Mouse (Mus musculus): Measurements from ENCODE around the gene Syn1. TPM values are rescaled to one million over a fixed set of nuclear protein-coding genes. Genes with fewer than 3 reads are reported as not detected.
A peak's percentile ranks its signal among the peaks of the same experiment; 100 is the strongest.

The Syn1 gene
- polyA plus RNA-seq, 1 experiment from 2014 or later, result 1.9 TPM

DNA sequence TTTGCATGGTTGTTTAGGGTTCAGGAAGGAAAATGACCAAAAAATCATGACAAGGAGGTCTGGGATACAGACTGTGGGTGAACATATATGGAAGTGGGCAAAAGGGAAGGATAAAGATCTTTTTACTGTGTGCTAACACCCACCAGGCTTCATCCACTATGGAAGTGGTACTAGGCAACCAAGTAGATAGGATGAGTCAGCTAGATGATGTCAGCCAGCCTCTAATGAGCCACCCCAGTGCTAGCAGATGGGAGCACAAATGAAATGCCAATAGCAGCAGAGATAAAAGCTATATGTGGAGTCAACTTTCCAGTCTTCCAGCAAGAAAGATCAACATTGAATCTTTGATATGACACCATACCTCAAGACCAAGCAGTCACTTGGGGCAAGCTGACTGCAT lies 5.7 kb downstream of the Syn1 start:
- ATAC-seq (ENCODE audit: insufficient read depth, low FRiP score, low read depth), result no peak
- Histone ChIP-seq H3K27me3 (replicated peaks) (no peaks in the 10 kb centered on the region), H3K4me1 (no peaks in the 10 kb centered on the region), H3K4me3 (replicated peaks) (no peak overlapping the region), H3K27ac (no peak overlapping the region), H3K9me3 (no peaks in the 10 kb centered on the region), H3K9ac (no peak overlapping the region), H3K4me2 (no peak overlapping the region), H3K36me3 (no peaks in the 10 kb centered on the region)

DNA sequence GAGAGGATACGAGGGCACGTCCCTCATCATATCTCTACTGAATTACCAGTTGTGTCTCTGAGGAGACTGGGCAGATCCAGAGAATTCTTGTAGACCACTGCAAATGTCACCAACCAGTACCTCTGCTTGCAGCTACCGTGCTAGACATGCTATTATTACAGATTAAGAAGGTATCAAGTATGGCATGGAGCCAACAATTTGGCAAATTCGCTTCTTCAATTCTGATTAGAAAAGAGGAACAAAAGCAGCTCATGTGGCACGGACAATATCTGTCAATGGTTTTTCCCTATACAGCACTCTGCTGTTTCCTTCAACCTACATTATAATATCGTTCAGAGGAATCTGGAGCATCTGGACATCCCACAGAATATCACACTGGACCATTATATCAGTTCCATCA lies 7.1 kb downstream of the Syn1 start:
- Histone ChIP-seq H3K27me3 (replicated peaks) (no peaks in the 10 kb centered on the region), H3K9me3 (no peaks in the 10 kb centered on the region), H3K4me3 (replicated peaks) (no peak overlapping the region), H3K4me1 (no peaks in the 10 kb centered on the region), H3K36me3 (no peaks in the 10 kb centered on the region), H3K9ac (no peak overlapping the region), H3K4me2 (no peak overlapping the region), H3K27ac (no peak overlapping the region)
- no peak for ATAC-seq (ENCODE audit: insufficient read depth, low FRiP score, low read depth)
- 82% methylated on average over 6 of the region's 6 CpGs for WGBS

DNA sequence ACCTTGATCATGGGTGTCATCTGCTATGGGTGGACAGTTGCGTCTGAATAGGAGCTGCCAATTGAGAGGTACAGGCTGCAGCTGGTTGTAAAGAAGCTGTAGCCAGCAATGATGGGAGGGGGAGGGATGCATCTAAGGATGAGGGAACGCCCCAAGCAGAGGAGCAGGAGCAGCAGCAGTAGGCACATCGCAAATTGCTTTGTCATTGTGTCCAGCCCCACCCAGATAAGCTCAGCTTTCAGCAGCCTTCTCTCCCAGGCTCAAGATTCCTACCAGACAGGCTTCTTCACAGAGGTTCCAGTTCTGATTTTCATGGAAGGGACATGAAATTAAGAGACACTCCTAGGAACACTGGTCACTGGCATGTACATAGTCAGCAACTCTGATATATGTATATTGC lies 10.7 kb downstream of the Syn1 start:
- no peak for ATAC-seq (ENCODE audit: insufficient read depth, low FRiP score, low read depth)
- 33% methylated on average over 3 of the region's 3 CpGs for WGBS
- H3K9ac ChIP-seq, result no peak overlapping the region

DNA sequence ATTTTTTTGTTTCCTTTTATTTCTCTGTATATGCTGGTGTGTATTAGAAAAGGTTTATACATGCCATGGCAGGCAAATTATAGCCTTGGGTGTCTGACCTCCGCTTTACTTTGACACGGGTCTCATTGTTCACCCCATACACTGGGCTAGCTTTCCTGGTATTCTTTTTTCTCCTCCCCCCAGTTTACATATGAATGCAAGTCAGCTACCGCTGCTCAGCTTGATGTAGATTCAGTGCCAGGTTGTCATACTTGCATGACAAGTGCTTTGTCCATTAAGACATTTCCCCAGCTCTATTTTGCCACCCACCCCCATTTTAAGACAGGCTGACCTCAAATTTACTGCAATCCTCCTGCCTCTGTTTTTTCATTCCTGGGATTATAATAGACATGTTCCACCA lies 45.6 kb downstream of the Syn1 start:
- no peaks in the 10 kb centered on the region for H3K9me3 ChIP-seq
- WGBS, result 64% methylated on average over 3 of the region's 3 CpGs
- H3K36me3 ChIP-seq, result no peaks in the 10 kb centered on the region
- no peak overlapping the region for H3K9ac ChIP-seq
- H3K27me3 ChIP-seq (replicated peaks), result no peaks in the 10 kb centered on the region
- no peak overlapping the region for H3K4me3 ChIP-seq (replicated peaks)
- H3K27ac ChIP-seq, result no peak overlapping the region
- no peak overlapping the region for H3K4me2 ChIP-seq
- no peaks in the 10 kb centered on the region for H3K4me1 ChIP-seq
- no peak for ATAC-seq (ENCODE audit: insufficient read depth, low FRiP score, low read depth)

More for the DNA sequence above, 10.7 kb downstream of the Syn1 start:
- H3K4me3 ChIP-seq (replicated peaks), result no peak overlapping the region
- H3K27ac ChIP-seq, result no peak overlapping the region
- H3K4me1 ChIP-seq, result no peaks in the 10 kb centered on the region
- H3K27me3 ChIP-seq (replicated peaks), result no peaks in the 10 kb centered on the region
- H3K36me3 ChIP-seq, result no peaks in the 10 kb centered on the region
- no peak overlapping the region for H3K4me2 ChIP-seq
- H3K9me3 ChIP-seq, result no peaks in the 10 kb centered on the region

DNA sequence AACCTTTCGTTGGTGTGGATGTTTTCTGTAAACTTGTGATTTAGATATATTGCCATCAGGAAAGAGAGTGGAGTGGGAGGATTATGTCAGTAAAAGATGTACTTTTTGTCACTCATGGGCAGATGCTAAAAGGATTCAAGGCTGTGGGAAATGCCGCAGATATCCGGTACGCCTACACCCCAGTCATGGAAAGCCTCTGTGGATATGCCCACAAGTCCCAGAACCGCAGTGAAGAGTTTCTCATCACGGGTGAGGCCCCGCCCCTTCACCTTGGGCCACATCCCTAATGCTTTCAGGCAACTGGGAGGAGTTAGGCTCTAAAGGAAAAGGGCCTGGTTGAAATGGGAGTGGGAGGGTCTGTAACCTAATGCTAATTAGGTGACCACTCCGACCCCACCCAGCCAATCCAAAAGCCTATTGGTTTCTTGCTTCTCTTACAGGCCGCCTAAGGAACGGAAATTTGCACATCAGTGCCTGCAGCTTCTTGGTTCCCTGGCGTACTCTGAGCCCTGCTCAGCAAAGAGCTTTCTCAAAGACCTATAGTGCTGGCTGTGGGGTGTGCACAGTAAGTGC lies 47.8 kb downstream of the Syn1 start:
- Histone ChIP-seq H3K4me2 (no peak overlapping the region), H3K4me3 (replicated peaks) (no peak overlapping the region), H3K27me3 (replicated peaks) (no peaks in the 10 kb centered on the region), H3K9ac (no peak overlapping the region), H3K27ac (no peak overlapping the region), H3K36me3 (no peaks in the 10 kb centered on the region), H3K9me3 (no peaks in the 10 kb centered on the region), H3K4me1 (no peaks in the 10 kb centered on the region)
- ATAC-seq (ENCODE audit: insufficient read depth, low FRiP score, low read depth), result no peak
- WGBS, result 33% methylated on average over 11 of the region's 11 CpGs

DNA sequence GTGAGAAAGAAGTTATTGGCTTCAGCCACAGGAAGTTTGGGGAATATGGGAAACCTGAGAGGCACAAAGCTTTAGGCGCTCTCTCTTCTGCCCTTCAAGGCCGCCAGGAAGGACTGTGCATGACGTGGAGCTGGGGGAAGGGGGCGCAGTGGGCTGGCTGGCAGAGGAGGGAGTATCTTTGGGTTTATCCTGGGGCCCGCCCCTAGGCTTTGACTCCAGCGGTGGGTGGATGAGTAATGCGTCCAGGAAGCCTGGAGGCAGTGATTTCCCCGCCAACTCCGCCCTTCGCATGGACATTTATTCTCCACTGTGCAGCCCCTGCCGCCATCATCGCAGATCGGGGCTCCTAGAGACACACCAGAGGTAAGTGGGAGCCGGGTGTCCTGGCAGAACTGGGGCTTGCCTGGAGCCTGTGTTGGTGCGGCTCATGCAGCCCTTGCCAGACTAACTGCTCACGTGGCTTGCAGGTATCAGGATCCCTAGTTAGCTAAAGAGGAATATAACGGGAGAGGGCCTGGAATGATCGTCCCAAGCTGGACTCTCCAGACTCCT lies 50.8 kb downstream of the Syn1 start, which contains the start of gene Timp1:
Timp1 (plus strand) TSS at position 205 of the 552 bp plus-strand sequence.
- ATAC-seq (ENCODE audit: insufficient read depth, low FRiP score, low read depth), result peak; percentile 83
- no peak within 1 kb of the TSS for H3K27ac ChIP-seq
- no peaks in the 10 kb centered on the region for H3K27me3 ChIP-seq (replicated peaks)
- no peaks in the 10 kb centered on the region for H3K4me1 ChIP-seq
- H3K9ac ChIP-seq, result no peak within 1 kb of the TSS
- no peaks in the 10 kb centered on the region for H3K36me3 ChIP-seq
- whole genome bisulfite sequencing, result 16% methylated on average over 17 of the region's 18 CpGs
- H3K4me3 ChIP-seq (replicated peaks), result peak within 1 kb of the TSS; percentile 34
- no peaks in the 10 kb centered on the region for H3K9me3 ChIP-seq
- peak within 1 kb of the TSS; percentile 52 for H3K4me2 ChIP-seq

DNA sequence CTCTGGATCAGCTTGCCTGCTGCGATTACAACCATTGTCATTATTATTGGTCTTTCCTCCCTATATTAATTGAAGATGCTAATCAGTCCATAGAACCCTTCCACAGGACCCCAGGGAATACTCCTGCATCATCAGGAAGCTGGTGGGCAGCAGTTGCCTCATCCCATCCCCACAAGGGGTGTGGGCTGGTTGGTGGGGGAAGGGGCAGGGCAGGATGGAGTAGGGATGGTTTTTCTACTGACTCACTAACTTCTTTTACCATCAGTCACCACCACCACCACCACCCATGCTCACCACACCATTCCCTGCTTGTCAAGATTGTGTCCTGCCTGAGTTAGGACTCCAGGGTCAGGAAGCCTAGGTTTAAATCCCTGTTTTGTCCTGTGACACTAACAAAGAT lies 51.6 kb downstream of the Syn1 start:
- Histone ChIP-seq H3K27me3 (replicated peaks) (no peaks in the 10 kb centered on the region), H3K4me3 (replicated peaks) (no peak overlapping the region), H3K36me3 (no peaks in the 10 kb centered on the region), H3K9me3 (no peaks in the 10 kb centered on the region), H3K27ac (no peak overlapping the region), H3K4me2 (no peak overlapping the region), H3K4me1 (no peaks in the 10 kb centered on the region), H3K9ac (no peak overlapping the region)
- WGBS, result 76% methylated on average over 1 of the region's 1 CpGs
- ATAC-seq (ENCODE audit: insufficient read depth, low FRiP score, low read depth), result no peak

DNA sequence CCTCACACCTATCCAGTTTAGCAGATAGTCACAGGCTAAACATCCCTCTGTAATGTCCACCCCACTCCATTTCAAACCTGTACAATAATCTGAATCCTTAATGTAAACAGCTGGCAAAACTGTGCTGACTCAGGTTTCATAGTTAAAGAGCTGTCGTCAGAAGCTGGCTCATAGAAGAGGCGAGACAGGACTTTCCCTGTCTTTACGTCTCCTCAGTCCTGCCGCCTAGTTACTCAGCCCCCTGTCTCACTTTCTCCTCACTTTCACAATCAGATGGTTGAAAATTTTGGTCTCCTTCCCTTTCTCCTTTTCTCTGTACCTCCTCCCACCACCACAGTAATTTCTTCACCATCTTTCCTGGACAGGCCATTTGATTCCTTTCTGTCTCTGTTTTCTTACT lies 52.7 kb downstream of the Syn1 start:
- Histone ChIP-seq H3K4me3 (replicated peaks) (no peak overlapping the region), H3K36me3 (no peaks in the 10 kb centered on the region), H3K4me1 (no peaks in the 10 kb centered on the region), H3K9me3 (no peaks in the 10 kb centered on the region), H3K27me3 (replicated peaks) (no peaks in the 10 kb centered on the region), H3K9ac (no peak overlapping the region), H3K4me2 (no peak overlapping the region), H3K27ac (no peak overlapping the region)
- WGBS, result 46% methylated on average over 4 of the region's 4 CpGs
- ATAC-seq (ENCODE audit: insufficient read depth, low FRiP score, low read depth), result no peak

DNA sequence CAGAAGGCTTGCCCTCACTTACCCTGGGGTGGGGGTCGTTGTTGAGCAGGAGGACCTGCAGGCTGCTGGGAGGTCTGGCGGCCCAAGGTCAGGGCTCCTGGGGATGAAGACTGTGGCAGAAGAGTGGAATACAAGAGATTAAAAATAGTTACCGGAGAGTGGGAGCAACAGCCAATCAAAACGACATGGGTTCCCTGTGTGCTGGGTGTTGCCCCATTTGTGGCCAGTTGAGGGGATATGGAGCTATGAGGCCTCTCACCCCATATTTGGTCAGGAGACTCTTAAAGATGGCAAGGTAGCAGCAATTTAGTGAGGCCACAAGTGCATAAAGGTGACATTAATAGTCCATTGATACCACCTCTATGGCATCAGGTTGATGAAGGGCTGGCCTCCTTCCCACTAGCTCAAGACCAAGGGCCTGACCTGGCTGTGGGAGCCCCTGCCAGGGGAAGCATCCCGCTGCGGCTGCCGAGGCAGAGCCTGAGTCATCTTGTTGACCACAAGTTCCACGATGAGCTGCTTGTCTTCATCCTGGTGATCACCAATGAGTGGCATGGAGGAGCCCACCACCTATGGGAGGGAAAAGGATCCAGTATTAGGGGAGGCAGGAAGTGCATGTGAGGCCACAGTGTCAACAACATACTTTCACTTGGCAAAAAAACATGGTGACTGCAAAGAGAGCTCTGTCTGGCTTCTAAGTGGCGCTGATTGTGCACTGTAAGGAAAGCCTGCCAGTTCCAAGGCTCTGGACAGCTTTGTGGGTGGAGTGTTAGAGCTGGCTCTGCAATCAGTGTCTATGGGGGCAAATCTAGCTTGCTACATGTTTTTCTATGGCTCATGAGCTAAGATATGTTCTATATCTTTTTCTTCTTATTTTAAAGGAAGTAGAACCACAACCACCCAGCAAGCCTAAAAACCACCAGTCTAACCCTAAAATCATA lies 57.4 kb downstream of the Syn1 start:
- 76% methylated on average over 9 of the region's 9 CpGs for WGBS
- Histone ChIP-seq H3K9me3 (no peaks in the 10 kb centered on the region), H3K4me1 (peaks cover 4% of the 10 kb centered on the region; the same call in 1 of the 2 replicates), H3K4me2 (no peak overlapping the region), H3K27me3 (replicated peaks) (no peaks in the 10 kb centered on the region), H3K36me3 (no peaks in the 10 kb centered on the region), H3K9ac (no peak overlapping the region), H3K4me3 (replicated peaks) (no peak overlapping the region), H3K27ac (no peak overlapping the region)
- ATAC-seq (ENCODE audit: insufficient read depth, low FRiP score, low read depth), result no peak

DNA sequence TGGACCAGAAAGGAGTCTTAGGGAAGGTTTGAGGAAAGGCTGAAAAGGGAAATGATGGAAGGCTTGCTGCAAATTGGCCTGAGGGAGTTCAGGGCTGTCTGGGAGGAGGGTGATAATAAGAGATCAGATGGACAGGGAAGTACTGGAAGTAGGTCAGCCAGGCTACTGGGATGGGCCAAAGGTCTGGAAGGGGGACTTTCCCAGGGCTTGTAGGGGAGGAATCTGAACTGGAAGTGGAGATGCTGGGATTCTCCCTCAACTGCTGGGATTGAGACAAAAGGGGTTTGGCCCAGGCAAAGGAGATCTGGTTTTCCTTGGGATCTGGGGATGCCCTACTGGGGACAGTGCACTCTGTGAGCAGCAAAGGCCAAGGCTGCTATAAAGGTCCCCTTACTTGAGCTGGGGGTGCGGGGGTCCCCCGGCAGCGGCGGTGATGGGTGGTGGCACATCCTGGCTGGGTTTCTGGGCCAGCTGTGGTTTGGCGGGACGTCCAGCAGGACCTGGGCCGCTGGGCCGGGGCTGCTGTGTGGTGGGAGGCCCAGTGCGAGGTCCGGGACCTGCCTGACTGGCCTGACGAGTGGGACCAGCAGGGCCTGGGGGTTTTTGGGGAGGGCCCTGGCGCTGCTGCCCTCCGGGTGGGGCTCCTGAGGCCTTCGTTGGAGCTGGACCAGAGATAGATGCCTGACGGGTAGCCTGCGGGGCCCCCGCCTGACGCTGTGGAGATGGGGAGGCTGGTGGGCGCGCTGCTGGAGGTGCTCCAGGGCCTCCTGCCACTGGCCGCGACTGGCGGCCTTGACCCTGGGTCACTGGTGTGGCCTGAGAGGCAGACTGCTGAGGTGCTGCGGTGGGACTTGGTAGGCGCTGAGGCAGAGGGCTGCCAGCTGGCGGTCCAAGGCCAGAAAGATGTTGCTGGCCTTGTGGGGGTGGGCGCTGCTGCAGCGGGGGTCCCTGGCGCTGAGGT lies 58.4 kb downstream of the Syn1 start:
- Histone ChIP-seq H3K27me3 (replicated peaks) (no peaks in the 10 kb centered on the region), H3K4me1 (peaks cover 4% of the 10 kb centered on the region; the same call in 1 of the 2 replicates), H3K9me3 (no peaks in the 10 kb centered on the region), H3K4me3 (replicated peaks) (no peak overlapping the region), H3K4me2 (0 out of 2 replicates have a peak overlapping the region, but pooled peaks have one; percentile 13), H3K9ac (no peak overlapping the region), H3K36me3 (no peaks in the 10 kb centered on the region; the same call in 1 of the 2 replicates), H3K27ac (no peak overlapping the region)
- ATAC-seq (ENCODE audit: insufficient read depth, low FRiP score, low read depth), result 0 out of 2 replicates have a peak, but pooled peaks have one; percentile 32
- 35% methylated on average over 29 of the region's 29 CpGs for WGBS

DNA sequence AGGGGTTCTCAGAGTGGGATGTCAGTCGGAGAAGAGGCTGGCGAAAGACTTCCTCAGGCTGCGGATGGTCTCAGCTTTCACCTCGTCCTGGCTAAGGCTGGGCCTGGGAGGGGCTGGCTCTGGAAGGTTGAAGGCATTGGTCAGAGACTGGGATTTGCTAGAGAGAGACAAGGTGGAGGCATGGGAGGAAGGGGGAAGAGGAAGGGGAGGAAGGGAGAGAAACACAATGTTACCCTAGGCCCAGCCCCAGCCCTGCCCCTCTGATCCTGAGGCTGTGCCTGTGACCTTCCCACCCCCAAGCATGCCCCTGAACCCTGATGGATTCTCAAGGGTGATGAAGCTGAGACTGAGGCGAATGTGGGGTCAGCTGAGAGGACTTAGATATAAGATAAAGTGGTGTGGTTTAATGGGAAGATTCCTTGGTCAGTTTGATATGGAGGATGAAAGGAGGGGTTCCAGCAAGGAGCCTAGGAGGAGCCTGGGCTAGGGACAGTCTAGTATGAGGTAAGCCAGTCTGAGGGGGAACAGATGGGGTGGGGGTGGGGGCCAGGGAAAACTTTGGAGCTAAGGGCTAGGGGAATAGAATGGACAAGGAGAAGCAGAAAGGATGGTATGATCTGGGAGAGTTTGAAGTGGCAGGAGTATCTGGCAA lies 59.2 kb downstream of the Syn1 start:
- no peaks in the 10 kb centered on the region; the same call in 1 of the 2 replicates for H3K36me3 ChIP-seq
- ATAC-seq (ENCODE audit: insufficient read depth, low FRiP score, low read depth), result no peak
- WGBS, result 48% methylated on average over 5 of the region's 5 CpGs
- H3K9me3 ChIP-seq, result no peaks in the 10 kb centered on the region
- H3K27ac ChIP-seq, result no peak overlapping the region
- no peak overlapping the region for H3K4me3 ChIP-seq (replicated peaks)
- no peak overlapping the region for H3K4me2 ChIP-seq
- no peak overlapping the region for H3K9ac ChIP-seq
- peaks cover 4% of the 10 kb centered on the region; the same call in 1 of the 2 replicates for H3K4me1 ChIP-seq
- H3K27me3 ChIP-seq (replicated peaks), result no peaks in the 10 kb centered on the region
